Mouse (Mus musculus) testis, adult 2 months (tissue): ENCODE measurements at regions not wholly inside any gene's neighbourhood (a gene's known extent, or its start where the extent isn't known, plus 50 kb on each side); places are given as distances from the start of the nearest gene placed in this dataset.

Experiments
- CTCF ChIP-seq: fragments of 200-500 bp; IDR thresholded peaks from 2 replicates; pipeline ENCODE4 v1.5.1; 2012; ENCODE audit warnings: low read depth, mild to moderate bottlenecking, inconsistent platforms, low read length, moderate library complexity; ENCODE audit not compliant: control insufficient read depth, insufficient read depth, insufficient replicate concordance
- POLR2A ChIP-seq: fragments of 200-500 bp; IDR thresholded peaks from 2 replicates; pipeline ENCODE4 v1.6.1; 2012; ENCODE audit warnings: low read depth, mild to moderate bottlenecking, inconsistent platforms, low read length, moderate library complexity; ENCODE audit not compliant: control insufficient read depth

DNA sequence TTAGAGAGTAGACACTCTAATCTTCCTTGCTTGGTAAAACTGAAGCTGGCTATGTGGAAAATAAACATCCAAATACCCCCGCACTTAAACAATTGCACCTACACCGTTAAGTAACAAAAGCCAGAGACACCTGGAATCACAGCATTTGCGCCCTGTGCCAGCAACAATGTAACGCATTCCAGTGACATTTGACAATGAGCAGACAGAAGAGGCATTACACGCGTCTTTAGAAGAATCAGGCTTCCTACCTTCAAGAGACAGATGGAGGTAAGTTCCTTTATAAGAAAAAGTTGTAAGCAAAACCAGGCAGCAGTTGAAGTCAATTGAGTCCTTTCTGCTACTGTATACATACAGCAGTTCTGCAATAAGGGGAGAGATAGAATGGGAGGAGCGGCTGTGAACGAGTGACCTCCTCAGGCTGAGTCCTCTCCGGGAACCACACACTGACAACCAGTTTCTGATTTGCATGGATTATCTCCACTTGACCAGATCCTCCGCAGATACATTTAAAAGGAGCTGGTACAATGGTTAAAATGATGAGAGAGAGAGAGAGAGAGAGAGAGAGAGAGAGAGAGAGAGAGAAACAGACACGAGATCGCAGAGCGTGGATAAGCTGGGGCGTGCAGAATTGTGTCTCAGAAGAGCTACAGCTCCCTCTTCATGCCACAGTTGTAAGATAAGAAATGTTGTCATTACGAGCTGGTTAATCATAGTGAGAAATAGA, 454.7 kb upstream of the Adgrl2 start:
- no peak for TF ChIP-seq CTCF
- TF ChIP-seq POLR2A, result no peak
